Comparison of ENCODE assay signal across 12 mouse cellular contexts in the genomic region with DNA sequence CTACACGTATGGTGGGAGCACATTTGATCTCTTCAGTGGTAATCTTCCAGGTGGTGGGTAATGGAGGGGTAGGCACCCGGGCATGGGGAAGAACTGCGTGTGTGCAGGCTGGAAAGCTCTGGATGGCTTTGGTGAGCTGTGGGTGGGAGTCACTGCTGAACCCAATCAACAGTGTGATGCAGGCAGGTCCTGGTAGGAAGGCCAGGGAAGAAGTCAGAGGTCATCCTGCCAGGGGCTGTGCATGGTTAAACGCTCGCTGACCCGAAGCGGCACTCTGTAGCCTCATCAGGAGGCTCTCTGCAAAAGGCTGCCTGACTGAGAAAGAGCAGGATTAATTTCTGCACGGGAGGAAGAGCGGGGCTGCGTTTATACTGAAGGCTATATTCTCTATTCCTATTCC. TPM values are rescaled to one million over a fixed set of nuclear protein-coding genes. Genes with fewer than 3 reads are reported as not detected.
DNase-seq lines count a peak whose midpoint lies in the region; ATAC-seq and TF ChIP-seq lines count a peak whose summit lies in the region.
"Had no signal": no experiment of that assay in that cellular context is flagged by ENCODE, and none has a peak within 500 bp of the region (broad histone marks: within the 10 kb centered on the region; RNA-seq: fewer than 3 reads in every experiment).

No protein-coding gene starts in this region.

- H3K4me1 ChIP-seq in heart, postnatal 0 days (ENCODE audit: control insufficient read depth, insufficient read depth) = peaks cover 21% of the 10 kb centered on the region
- H3K4me1 ChIP-seq in midbrain, embryonic 15.5 days = peaks cover 59% of the 10 kb centered on the region
- H3K4me1 ChIP-seq in midbrain, embryonic 11.5 days (ENCODE audit: control insufficient read depth, insufficient read depth, low read length) = peaks cover 26% of the 10 kb centered on the region
- peaks cover 66% of the 10 kb centered on the region for H3K4me1 ChIP-seq in neural tube, embryonic 15.5 days
- H3K4me1 ChIP-seq in forebrain, embryonic 14.5 days (ENCODE audit: control insufficient read depth, insufficient read depth, low read length) = peaks cover 17% of the 10 kb centered on the region

- TF ChIP-seq CTCF in heart, postnatal 0 days (IDR thresholded peaks at IDR 0.05; ENCODE audit: low read depth) = no peak

- H3K9me3 ChIP-seq in heart, postnatal 0 days (replicated peaks; ENCODE audit: control insufficient read depth, low read length) = no peaks in the 10 kb centered on the region
- H3K9me3 ChIP-seq in midbrain, embryonic 15.5 days = no peaks in the 10 kb centered on the region
- H3K9me3 ChIP-seq in midbrain, embryonic 11.5 days (ENCODE audit: control insufficient read depth, low read length) = no peaks in the 10 kb centered on the region
- H3K9me3 ChIP-seq in neural tube, embryonic 15.5 days (replicated peaks) = no peaks in the 10 kb centered on the region
- no peaks in the 10 kb centered on the region for H3K9me3 ChIP-seq in forebrain, embryonic 14.5 days (replicated peaks; ENCODE audit: control insufficient read depth, low read length)
- H3K9me3 ChIP-seq: limb, embryonic 10.5 days had no signal

- H3K27ac ChIP-seq in heart, postnatal 0 days (ENCODE audit: low read depth) = no peak overlapping the region
- no peak overlapping the region for H3K27ac ChIP-seq in midbrain, embryonic 15.5 days
- no peak overlapping the region for H3K27ac ChIP-seq in midbrain, embryonic 11.5 days (ENCODE audit: low read depth, low read length)
- H3K27ac ChIP-seq in neural tube, embryonic 15.5 days (replicated peaks) = no peak overlapping the region
- no peak overlapping the region for H3K27ac ChIP-seq in forebrain, embryonic 14.5 days (ENCODE audit: low read depth, low read length)
- H3K27ac ChIP-seq: hindbrain, embryonic 14.5 days; limb, embryonic 10.5 days had no signal

- no peak overlapping the region for H3K4me3 ChIP-seq in heart, postnatal 0 days (ENCODE audit: low read depth, low read length)
- H3K4me3 ChIP-seq in midbrain, embryonic 15.5 days = no peak overlapping the region
- H3K4me3 ChIP-seq in midbrain, embryonic 11.5 days (ENCODE audit: low read depth, low read length) = no peak overlapping the region
- H3K4me3 ChIP-seq in neural tube, embryonic 15.5 days (replicated peaks) = no peak overlapping the region
- H3K4me3 ChIP-seq in forebrain, embryonic 14.5 days (ENCODE audit: low read depth, low read length) = no peak overlapping the region
- H3K4me3 ChIP-seq: erythroblast, embryonic 14.5 days; limb, embryonic 10.5 days had no signal

- no peak overlapping the region for H3K9ac ChIP-seq in heart, postnatal 0 days (replicated peaks; ENCODE audit: low read depth, low read length)
- no peak overlapping the region for H3K9ac ChIP-seq in midbrain, embryonic 15.5 days
- H3K9ac ChIP-seq in midbrain, embryonic 11.5 days (ENCODE audit: low read length) = no peak overlapping the region
- no peak overlapping the region for H3K9ac ChIP-seq in neural tube, embryonic 15.5 days (replicated peaks)
- H3K9ac ChIP-seq in forebrain, embryonic 14.5 days (ENCODE audit: low read length) = no peak overlapping the region
- H3K9ac ChIP-seq: hindbrain, embryonic 14.5 days had no signal

- intact Hi-C loops in heart, postnatal 36 days (cut with DNase I) = no loop called here

- DNase-seq in heart, postnatal 0 days (ENCODE audit: low spot score) = no peak
- no peak for DNase-seq in heart, postnatal 36 days
- DNase-seq in midbrain, embryonic 11.5 days (ENCODE audit: low spot score, missing footprints) = no peak
- DNase-seq in kidney, adult 8-10 months = peak; percentile 84
- DNase-seq in forebrain, embryonic 14.5 days (ENCODE audit: low spot score) = no peak
- DNase-seq in heart, adult 8-10 months (ENCODE audit: low spot score) = no peak
- DNase-seq: cerebellum, postnatal 10 days had no signal

- TF ChIP-seq EP300 in heart, postnatal 0 days (IDR thresholded peaks at IDR 0.05; ENCODE audit: low read depth) = no peak

- peak overlapping the region; percentile 78 for H3K4me2 ChIP-seq in heart, postnatal 0 days (ENCODE audit: low read depth, low read length)
- 0 out of 2 replicates have a peak overlapping the region, but pooled peaks have one; percentile 3 for H3K4me2 ChIP-seq in midbrain, embryonic 15.5 days
- H3K4me2 ChIP-seq in midbrain, embryonic 11.5 days = no peak overlapping the region
- 0 out of 2 replicates have a peak overlapping the region, but pooled peaks have one; percentile 6 for H3K4me2 ChIP-seq in neural tube, embryonic 15.5 days
- H3K4me2 ChIP-seq in forebrain, embryonic 14.5 days (ENCODE audit: low read length) = no peak overlapping the region
- H3K4me2 ChIP-seq: hindbrain, embryonic 14.5 days had no signal

- peaks cover 34% of the 10 kb centered on the region for H3K27me3 ChIP-seq in heart, postnatal 0 days (ENCODE audit: control insufficient read depth, insufficient read depth, low read length)
- H3K27me3 ChIP-seq in midbrain, embryonic 15.5 days (replicated peaks) = 0 out of 2 replicates have a peak, but pooled peaks cover 5% of the 10 kb centered on the region
- peaks cover 21% of the 10 kb centered on the region for H3K27me3 ChIP-seq in midbrain, embryonic 11.5 days (ENCODE audit: control insufficient read depth, insufficient read depth, low read length)
- peaks cover 12% of the 10 kb centered on the region for H3K27me3 ChIP-seq in neural tube, embryonic 15.5 days (replicated peaks)
- H3K27me3 ChIP-seq in forebrain, embryonic 14.5 days (replicated peaks; ENCODE audit: control insufficient read depth, insufficient read depth, low read length) = peaks cover 18% of the 10 kb centered on the region

- WGBS in heart, postnatal 0 days = 74% methylated on average over 10 of the region's 10 CpGs
- 23% methylated on average over 10 of the region's 10 CpGs for WGBS in midbrain, embryonic 15.5 days
- 12% methylated on average over 10 of the region's 10 CpGs for WGBS in midbrain, embryonic 11.5 days
- 46% methylated on average over 10 of the region's 10 CpGs for WGBS in neural tube, embryonic 15.5 days
- 43% methylated on average over 10 of the region's 10 CpGs for WGBS in forebrain, embryonic 14.5 days

- no peaks in the 10 kb centered on the region for H3K36me3 ChIP-seq in heart, postnatal 0 days (replicated peaks; ENCODE audit: control insufficient read depth, insufficient read depth, low read length)
- H3K36me3 ChIP-seq in midbrain, embryonic 15.5 days (replicated peaks) = no peaks in the 10 kb centered on the region
- H3K36me3 ChIP-seq in midbrain, embryonic 11.5 days (ENCODE audit: control insufficient read depth, insufficient read depth, low read length) = no peaks in the 10 kb centered on the region
- H3K36me3 ChIP-seq in neural tube, embryonic 15.5 days = no peaks in the 10 kb centered on the region
- no peaks in the 10 kb centered on the region for H3K36me3 ChIP-seq in forebrain, embryonic 14.5 days (ENCODE audit: control insufficient read depth, insufficient read depth, low read length)
- H3K36me3 ChIP-seq: limb, embryonic 10.5 days had no signal

- no peak for ATAC-seq in heart, postnatal 0 days (ENCODE audit: insufficient read depth, low read depth)
- no peak for ATAC-seq in midbrain, embryonic 15.5 days (replicated peaks)
- no peak for ATAC-seq in midbrain, embryonic 11.5 days (ENCODE audit: low FRiP score)
- ATAC-seq in neural tube, embryonic 15.5 days (ENCODE audit: low FRiP score) = no peak
- no peak for ATAC-seq in forebrain, embryonic 14.5 days

RNA-seq across cellular contexts. Expression of a gene that starts 5.4 kb away (rescaled TPM):
- 3.7 and 9.1 TPM in 2 replicates for total RNA-seq in heart, postnatal 0 days (2014; rRNA removed; ENCODE audit: low replicate concordance)
- 5.0 and 5.1 TPM in 2 replicates for polyA plus RNA-seq in heart, postnatal 0 days (2015; fragmentation: Nextera tagmentation; extraction: Ambion mirVana)
- 10 to 100 TPM; 11.3 to 13.4 TPM for total RNA-seq in heart, postnatal 36 days (2021)
- 21.0 and 23.4 TPM in 2 replicates for polyA plus RNA-seq in midbrain, embryonic 15.5 days (2015; fragmentation: Nextera tagmentation; extraction: Ambion mirVana)
- 3.2 and 3.3 TPM in 2 replicates for polyA plus RNA-seq in midbrain, embryonic 11.5 days (2014; fragmentation: Nextera tagmentation; extraction: Ambion mirVana)
- polyA plus RNA-seq in neural tube, embryonic 15.5 days (2015; fragmentation: Nextera tagmentation; extraction: Ambion mirVana) = 25.3 and 26.6 TPM in 2 replicates
- 12.4 and 18.4 TPM in 2 replicates for polyA plus RNA-seq in forebrain, embryonic 14.5 days (2014; fragmentation: Nextera tagmentation; extraction: Ambion mirVana)
- total RNA-seq in heart, adult 8-10 months (2022) = 10 to 100 TPM in 2 of 4 experiments, 1 to 10 TPM in 2; 7.8 to 12.3 (median 10.1) TPM

RNA-seq across cellular contexts. Expression of a gene that starts 45.9 kb away (rescaled TPM):
- total RNA-seq in heart, postnatal 0 days (2014; rRNA removed; ENCODE audit: low replicate concordance) = 9.6 and 10.8 TPM in 2 replicates
- 2.9 and 3.8 TPM in 2 replicates for polyA plus RNA-seq in heart, postnatal 0 days (2015; fragmentation: Nextera tagmentation; extraction: Ambion mirVana)
- 1 to 10 TPM; 6.1 to 7.3 TPM for total RNA-seq in heart, postnatal 36 days (2021)
- polyA plus RNA-seq in midbrain, embryonic 15.5 days (2015; fragmentation: Nextera tagmentation; extraction: Ambion mirVana) = 11.7 and 12.8 TPM in 2 replicates
- 15.3 and 16.0 TPM in 2 replicates for polyA plus RNA-seq in midbrain, embryonic 11.5 days (2014; fragmentation: Nextera tagmentation; extraction: Ambion mirVana)
- 11.4 TPM in 2 replicates for polyA plus RNA-seq in neural tube, embryonic 15.5 days (2015; fragmentation: Nextera tagmentation; extraction: Ambion mirVana)
- polyA plus RNA-seq in forebrain, embryonic 14.5 days (2014; fragmentation: Nextera tagmentation; extraction: Ambion mirVana) = 10.4 and 12.8 TPM in 2 replicates
- total RNA-seq in heart, adult 8-10 months (2022) = 1 to 10 TPM; 5.0 to 6.4 (median 6.3) TPM

Comparison
In these comparisons a context has a peak if more than half of its experiments do, and no peak if none do; other contexts are left out.
1. H3K4me2 ChIP-seq: peak in heart, postnatal 0 days (single experiment), midbrain, embryonic 15.5 days (single experiment) and neural tube, embryonic 15.5 days (single experiment); none in midbrain, embryonic 11.5 days (single experiment) and forebrain, embryonic 14.5 days (single experiment).
2. DNase-seq: peak in kidney, adult 8-10 months (2 of 2); none in heart, postnatal 0 days (single experiment), heart, postnatal 36 days (0 of 2), midbrain, embryonic 11.5 days (single experiment), forebrain, embryonic 14.5 days (single experiment) and heart, adult 8-10 months (single experiment).